Mouse (Mus musculus) E14TG2a.4 (cell line): ENCODE measurements around the gene Gm13030.

Experiments
- CTCF ChIP-seq: conservative IDR thresholded peaks from 2 replicates; pipeline ENCODE4 v1.5.1; 2014; ENCODE audit warnings: low read length
- NANOG ChIP-seq: IDR thresholded peaks from 2 replicates; pipeline ENCODE4 v1.6.1; 2014; ENCODE audit warnings: borderline replicate concordance, low read length, mixed read lengths

DNA sequence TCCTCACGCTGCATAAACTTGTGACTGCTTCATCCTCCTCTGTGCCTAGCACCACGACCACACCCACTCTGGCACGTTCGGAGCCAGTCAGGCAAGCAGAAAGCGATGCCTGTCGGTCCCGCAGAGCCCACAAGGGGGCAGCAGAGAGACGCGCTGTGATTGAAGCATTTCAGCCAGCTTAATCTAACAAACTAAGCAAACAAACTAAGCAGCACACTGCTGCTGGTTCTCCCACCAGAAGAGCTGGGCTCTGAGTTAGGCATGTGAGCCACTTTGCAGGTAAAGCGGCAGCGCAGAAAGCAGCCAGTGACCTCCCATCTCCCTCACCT is 48.3 kb upstream of the Gm13030 start:
- TF ChIP-seq CTCF (peak; percentile 99), NANOG (no peak)
